In genomic region chr16:43561330-43561729, GRCm38 (mm10) we compare ENCODE assay signal across 23 mouse cellular contexts.
"Had no signal": no experiment of that assay in that cellular context is flagged by ENCODE, and none has a peak within 500 bp of the region (broad histone marks: within the 10 kb centered on the region; RNA-seq: fewer than 3 reads in every experiment).

No protein-coding gene starts in this region.

- ATAC-seq: hindbrain, embryonic 16.5 days; inflammation-experienced regulatory T-cells, adult 6 months; intestine, embryonic 16.5 days; liver, embryonic 12.5 days had no signal

- H3K27ac ChIP-seq: gastrocnemius, adult 2 months; heart, embryonic 10.5 days; hindbrain, embryonic 10.5 days; hindbrain, embryonic 12.5 days; hindbrain, embryonic 14.5 days; kidney, postnatal 0 days; limb, embryonic 13.5 days; limb, embryonic 15.5 days; liver, embryonic 12.5 days; liver, embryonic 14.5 days had no signal

- DNase-seq: gastrocnemius, adult 2 months; gastrocnemius, postnatal 10 days; gastrocnemius, postnatal 25 days; heart, adult 18-20 months; heart, postnatal 10 days; heart, postnatal 4 days; kidney, adult 18-20 months; layer of hippocampus, postnatal 36 days; left cerebral cortex, postnatal 4 days; lung, adult 18-20 months had no signal

- H3K27me3 ChIP-seq: heart, embryonic 12.5 days; hindbrain, embryonic 12.5 days; limb, embryonic 13.5 days; limb, embryonic 15.5 days; liver, embryonic 12.5 days had no signal

- H3K9ac ChIP-seq: heart, embryonic 12.5 days; hindbrain, embryonic 12.5 days; hindbrain, embryonic 14.5 days; limb, embryonic 13.5 days; limb, embryonic 15.5 days; liver, embryonic 12.5 days; liver, embryonic 14.5 days had no signal

- H3K4me1 ChIP-seq: hindbrain, embryonic 10.5 days; limb, embryonic 15.5 days; liver, embryonic 12.5 days had no signal

- H3K4me3 ChIP-seq: gastrocnemius, adult 2 months; heart, embryonic 10.5 days; heart, embryonic 12.5 days; hindbrain, embryonic 10.5 days; hindbrain, embryonic 12.5 days; limb, embryonic 13.5 days; limb, embryonic 15.5 days; liver, embryonic 12.5 days had no signal

- H3K36me3 ChIP-seq: heart, embryonic 10.5 days; heart, embryonic 12.5 days; hindbrain, embryonic 10.5 days; hindbrain, embryonic 12.5 days; limb, embryonic 13.5 days; limb, embryonic 15.5 days; liver, embryonic 12.5 days had no signal

- H3K9me3 ChIP-seq: heart, embryonic 10.5 days; heart, embryonic 12.5 days; hindbrain, embryonic 10.5 days; hindbrain, embryonic 12.5 days; limb, embryonic 13.5 days; limb, embryonic 15.5 days; liver, embryonic 12.5 days had no signal

- H3K4me2 ChIP-seq: heart, embryonic 12.5 days; hindbrain, embryonic 12.5 days; hindbrain, embryonic 14.5 days; limb, embryonic 13.5 days; limb, embryonic 15.5 days; liver, embryonic 12.5 days had no signal
